Mouse (Mus musculus) CH12.LX (cell line): ENCODE measurements at regions not wholly inside any gene's neighbourhood (a gene's known extent, or its start where the extent isn't known, plus 50 kb on each side); places are given as distances from the start of the nearest gene placed in this dataset.

Experiments used
- DNase-seq: peaks from one replicate; pipeline ENCODE4 v3.0.0-alpha.2; 2013; ENCODE audit errors: extremely low read depth
- H3K27ac ChIP-seq: 2 replicates; pipeline ENCODE4 v1.5.1; 2012; ENCODE audit warnings: low read depth, mild to moderate bottlenecking, control low read depth, moderate library complexity; ENCODE audit not compliant: insufficient read depth
- H3K27me3 ChIP-seq: replicated peaks from 2 replicates; pipeline ENCODE3; 2012; ENCODE audit warnings: inconsistent platforms
- H3K36me3 ChIP-seq, 2 experiments: replicated peaks in 1 of 2; 2 replicates each; pipeline versions ENCODE3 to v1.6.1; 2012; ENCODE audit warnings: inconsistent platforms in 1 of 2, low read length in 1 of 2, mild to moderate bottlenecking in 1 of 2, mixed read lengths in 1 of 2, moderate library complexity in 1 of 2; ENCODE audit not compliant: control insufficient read depth in 1 of 2, insufficient read depth in 1 of 2
- H3K4me1 ChIP-seq, 2 experiments: 2 replicates each; pipeline ENCODE4 v1.6.1; 2012; ENCODE audit warnings: inconsistent platforms in 1 of 2, moderate library complexity in 1 of 2; ENCODE audit not compliant: insufficient read depth in 2 of 2, control insufficient read depth in 1 of 2
- H3K4me2 ChIP-seq: 2 replicates; pipeline ENCODE4 v1.6.1; 2012; ENCODE audit warnings: low read depth, mild to moderate bottlenecking, control low read depth; ENCODE audit not compliant: poor library complexity, insufficient read depth, severe bottlenecking
- H3K4me3 ChIP-seq, 3 experiments: fragments of 150-350 bp in 1 of 3; sonication (generic) in 1 of 3; replicated peaks in 1 of 3; 2 replicates each; pipeline versions ENCODE3 to v1.5.1; 2011 to 2012; ENCODE audit warnings: low read depth in 2 of 3, low read length in 2 of 3, mild to moderate bottlenecking in 2 of 3, moderate library complexity in 2 of 3, control low read depth in 1 of 3, improper control_type of control experiment in 1 of 3, inconsistent platforms in 1 of 3, mixed read lengths in 1 of 3; ENCODE audit not compliant: poor library complexity in 1 of 3
- H3K79me2 ChIP-seq: replicated peaks from 2 replicates; pipeline ENCODE4 v1.6.1; 2012; ENCODE audit warnings: mild to moderate bottlenecking, moderate library complexity; ENCODE audit not compliant: control insufficient read depth, poor library complexity, insufficient read depth, severe bottlenecking; ENCODE audit errors: extremely low read depth
- H3K9ac ChIP-seq: 2 replicates; pipeline ENCODE4 v1.6.1; 2012; ENCODE audit warnings: low read depth, mild to moderate bottlenecking, control low read depth, moderate library complexity; ENCODE audit not compliant: insufficient read depth
- H3K9me3 ChIP-seq: replicated peaks from 2 replicates; pipeline ENCODE3; 2012; ENCODE audit warnings: low read length, inconsistent platforms, mixed read lengths
- ELF1 ChIP-seq: IDR thresholded peaks from 2 replicates; pipeline ENCODE4 v1.6.1; 2014; ENCODE audit warnings: low read depth, mild to moderate bottlenecking, inconsistent platforms, low read length, improper control_type of control experiment
- ETS1 ChIP-seq: conservative IDR thresholded peaks from 2 replicates; pipeline ENCODE4 v1.6.1; 2012; ENCODE audit warnings: low read depth, mild to moderate bottlenecking, inconsistent platforms, low read length, improper control_type of control experiment, moderate library complexity
- HCFC1 ChIP-seq: IDR thresholded peaks from 2 replicates; pipeline ENCODE4 v1.6.1; 2012; ENCODE audit warnings: low read depth, mild to moderate bottlenecking, inconsistent platforms, low read length, improper control_type of control experiment
- MAZ ChIP-seq: IDR thresholded peaks from 2 replicates; pipeline ENCODE4 v1.6.1; 2012; ENCODE audit warnings: low read depth, mild to moderate bottlenecking, inconsistent platforms, low read length, improper control_type of control experiment, moderate library complexity
- MEF2A ChIP-seq: IDR thresholded peaks from 2 replicates; pipeline ENCODE4 v1.6.1; 2014; ENCODE audit warnings: low read depth, mild to moderate bottlenecking, inconsistent platforms, low read length, improper control_type of control experiment, borderline replicate concordance
- MXI1 ChIP-seq: IDR thresholded peaks from 2 replicates; pipeline ENCODE4 v1.6.1; 2011; ENCODE audit warnings: mild to moderate bottlenecking, low read depth, low read length, improper control_type of control experiment
- POLR2A ChIP-seq: IDR thresholded peaks from 2 replicates; pipeline ENCODE4 v1.6.1; 2011; ENCODE audit warnings: low read depth, mild to moderate bottlenecking, improper control_type of control experiment, low read length
- RAD21 ChIP-seq: IDR thresholded peaks from 2 replicates; pipeline ENCODE4 v1.6.1; 2011; ENCODE audit warnings: low read depth, mild to moderate bottlenecking, low read length, improper control_type of control experiment, moderate library complexity
- RCOR1 ChIP-seq: conservative IDR thresholded peaks from 2 replicates; pipeline ENCODE4 v1.6.1; 2012; ENCODE audit warnings: low read depth, mild to moderate bottlenecking, inconsistent platforms, low read length, improper control_type of control experiment
- UBTF ChIP-seq: IDR thresholded peaks from 2 replicates; pipeline ENCODE4 v1.6.1; 2012; ENCODE audit warnings: low read depth, mild to moderate bottlenecking, inconsistent platforms, low read length, improper control_type of control experiment, moderate library complexity
- USF2 ChIP-seq: conservative IDR thresholded peaks from 2 replicates; pipeline ENCODE4 v1.6.1; 2011; ENCODE audit warnings: low read depth, low read length, improper control_type of control experiment
- ZC3H11A ChIP-seq: IDR thresholded peaks from 2 replicates; pipeline ENCODE4 v1.6.1; 2012; ENCODE audit warnings: low read depth, mild to moderate bottlenecking, inconsistent platforms, low read length, improper control_type of control experiment
- ZKSCAN1 ChIP-seq: IDR thresholded peaks from 2 replicates; pipeline ENCODE4 v1.6.1; 2012; ENCODE audit warnings: low read depth, inconsistent platforms, low read length, improper control_type of control experiment, borderline replicate concordance
- ZMIZ1 ChIP-seq: IDR thresholded peaks from 2 replicates; pipeline ENCODE4 v1.6.1; 2012; ENCODE audit warnings: low read depth, mild to moderate bottlenecking, inconsistent platforms, low read length, improper control_type of control experiment
- dilution Hi-C: fragments of 300-500 bp; cut with MboI; formaldehyde crosslinking; loops from 2 replicates; pipeline ENCODE4 v1.14.3; 2020; ENCODE audit warnings: low sequenced_read_pairs; ENCODE audit not compliant: extremely low pct_unique_long_range_greater_than_20kb, extremely low pct_ligation_motif_present
- in situ Hi-C: fragments of 300-500 bp; cut with MboI; formaldehyde crosslinking; loops from 3 replicates; pipeline ENCODE4 v1.14.3; 2019; ENCODE audit warnings: low sequenced_read_pairs, low pct_ligation_motif_present, low pct_unique_long_range_greater_than_20kb, mixed read lengths

DNA sequence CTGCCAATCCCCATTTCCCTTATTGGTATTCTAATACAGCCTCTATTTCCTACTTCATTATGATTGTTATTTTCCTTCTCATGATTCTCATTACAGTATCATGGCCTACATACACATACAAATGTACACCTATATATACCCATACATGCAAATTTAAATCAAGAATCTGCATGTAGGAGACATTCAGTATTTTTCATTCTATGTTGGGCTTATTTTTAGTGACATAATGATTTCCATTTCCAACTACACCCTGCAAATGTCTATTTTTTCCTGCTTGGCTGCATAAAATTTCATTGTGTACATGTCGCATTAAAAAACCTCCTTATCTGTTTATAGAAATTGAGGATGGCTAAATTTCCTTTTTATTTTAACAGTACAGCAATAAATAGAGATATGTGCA, 236.9 kb upstream of the Ghitm start:
- no peak for TF ChIP-seq MXI1
- TF ChIP-seq RCOR1: no peak
- no peak for TF ChIP-seq RAD21
- TF ChIP-seq UBTF: no peak
- no peak for TF ChIP-seq ETS1
- no peak for TF ChIP-seq MEF2A
- no peak for TF ChIP-seq ELF1
- TF ChIP-seq USF2: no peak
- TF ChIP-seq ZKSCAN1: no peak
- no peak for TF ChIP-seq MAZ
- no peaks in the 10 kb centered on the region for H3K79me2 ChIP-seq
- DNase-seq: no peak
- H3K9ac ChIP-seq: no peak overlapping the region
- H3K27ac ChIP-seq: no peak overlapping the region
- H3K9me3 ChIP-seq: no peaks in the 10 kb centered on the region
- no peaks in the 10 kb centered on the region for H3K36me3 ChIP-seq
- H3K27me3 ChIP-seq: peaks cover 4% of the 10 kb centered on the region
- no peak overlapping the region for H3K4me2 ChIP-seq
- H3K4me3 ChIP-seq: no peak overlapping the region
- in situ Hi-C loops (no loop called here), dilution Hi-C loops (no loop called here)
- H3K4me1 ChIP-seq: no peaks in the 10 kb centered on the region

GRCm38 (mm10) chr14:37361896-37362295, 226.8 kb upstream of the Ghitm start:
- in situ Hi-C loops: no loop called here
- no peak overlapping the region for H3K27ac ChIP-seq
- dilution Hi-C loops: no loop called here

More at GRCm38 (mm10) chr14:37361896-37362295, 226.8 kb upstream of the Ghitm start:
- no peak for TF ChIP-seq HCFC1
- no peak for TF ChIP-seq ETS1
- no peak for TF ChIP-seq MEF2A
- no peak for TF ChIP-seq POLR2A
- TF ChIP-seq ZMIZ1: no peak
- no peak for TF ChIP-seq ZC3H11A
- TF ChIP-seq USF2: no peak
- TF ChIP-seq ZKSCAN1: no peak
- no peaks in the 10 kb centered on the region for H3K9me3 ChIP-seq
- H3K79me2 ChIP-seq: no peaks in the 10 kb centered on the region
- H3K36me3 ChIP-seq: no peaks in the 10 kb centered on the region
- no peak overlapping the region for H3K9ac ChIP-seq
- no peak overlapping the region for H3K4me2 ChIP-seq
- H3K27me3 ChIP-seq: peaks cover 39% of the 10 kb centered on the region
- no peaks in the 10 kb centered on the region for H3K4me1 ChIP-seq
- DNase-seq: no peak
- no peak overlapping the region for H3K4me3 ChIP-seq
